Mouse (Mus musculus) CH12.LX (cell line): ENCODE data around the gene Hecw2. TPM values are rescaled to one million over a fixed set of nuclear protein-coding genes. Genes with fewer than 3 reads are reported as not detected.

ENCODE experiments used
- DNase-seq: peaks from one replicate; pipeline ENCODE4 v3.0.0-alpha.2; 2013; ENCODE audit errors: extremely low read depth
- H3K27ac ChIP-seq: 2 replicates; pipeline ENCODE4 v1.5.1; 2012; ENCODE audit warnings: low read depth, mild to moderate bottlenecking, control low read depth, moderate library complexity; ENCODE audit not compliant: insufficient read depth
- H3K27me3 ChIP-seq: replicated peaks from 2 replicates; pipeline ENCODE3; 2012; ENCODE audit warnings: inconsistent platforms
- H3K36me3 ChIP-seq, 2 experiments: replicated peaks in 1 of 2; 2 replicates each; pipeline versions ENCODE3 to v1.6.1; 2012; ENCODE audit warnings: inconsistent platforms in 1 of 2, low read length in 1 of 2, mild to moderate bottlenecking in 1 of 2, mixed read lengths in 1 of 2, moderate library complexity in 1 of 2; ENCODE audit not compliant: control insufficient read depth in 1 of 2, insufficient read depth in 1 of 2
- H3K4me1 ChIP-seq, 2 experiments: 2 replicates each; pipeline ENCODE4 v1.6.1; 2012; ENCODE audit warnings: inconsistent platforms in 1 of 2, moderate library complexity in 1 of 2; ENCODE audit not compliant: insufficient read depth in 2 of 2, control insufficient read depth in 1 of 2
- H3K4me2 ChIP-seq: 2 replicates; pipeline ENCODE4 v1.6.1; 2012; ENCODE audit warnings: low read depth, mild to moderate bottlenecking, control low read depth; ENCODE audit not compliant: poor library complexity, insufficient read depth, severe bottlenecking
- H3K4me3 ChIP-seq, 3 experiments: fragments of 150-350 bp in 1 of 3; sonication (generic) in 1 of 3; replicated peaks in 1 of 3; 2 replicates each; pipeline versions ENCODE3 to v1.5.1; 2011 to 2012; ENCODE audit warnings: low read depth in 2 of 3, low read length in 2 of 3, mild to moderate bottlenecking in 2 of 3, moderate library complexity in 2 of 3, control low read depth in 1 of 3, improper control_type of control experiment in 1 of 3, inconsistent platforms in 1 of 3, mixed read lengths in 1 of 3; ENCODE audit not compliant: poor library complexity in 1 of 3
- H3K79me2 ChIP-seq: replicated peaks from 2 replicates; pipeline ENCODE4 v1.6.1; 2012; ENCODE audit warnings: mild to moderate bottlenecking, moderate library complexity; ENCODE audit not compliant: control insufficient read depth, poor library complexity, insufficient read depth, severe bottlenecking; ENCODE audit errors: extremely low read depth
- H3K9ac ChIP-seq: 2 replicates; pipeline ENCODE4 v1.6.1; 2012; ENCODE audit warnings: low read depth, mild to moderate bottlenecking, control low read depth, moderate library complexity; ENCODE audit not compliant: insufficient read depth
- H3K9me3 ChIP-seq: replicated peaks from 2 replicates; pipeline ENCODE3; 2012; ENCODE audit warnings: low read length, inconsistent platforms, mixed read lengths
- BHLHE40 ChIP-seq: IDR thresholded peaks from 2 replicates; pipeline ENCODE4 v1.6.1; 2011; ENCODE audit warnings: mild to moderate bottlenecking, low read depth, low read length, improper control_type of control experiment
- CHD1 ChIP-seq: IDR thresholded peaks from 2 replicates; pipeline ENCODE4 v1.6.1; 2012; ENCODE audit warnings: low read depth, low read length, improper control_type of control experiment, inconsistent platforms
- CTCF ChIP-seq, 2 experiments: IDR thresholded peaks in 1 of 2; conservative IDR thresholded peaks in 1 of 2; 2 replicates each; pipeline ENCODE4 v1.5.1; 2011 to 2012; ENCODE audit warnings: low read depth in 2 of 2, low read length in 2 of 2, improper control_type of control experiment in 1 of 2, inconsistent platforms in 1 of 2, mild to moderate bottlenecking in 1 of 2, moderate library complexity in 1 of 2
- ELF1 ChIP-seq: IDR thresholded peaks from 2 replicates; pipeline ENCODE4 v1.6.1; 2014; ENCODE audit warnings: low read depth, mild to moderate bottlenecking, inconsistent platforms, low read length, improper control_type of control experiment
- EP300 ChIP-seq: IDR thresholded peaks from 2 replicates; pipeline ENCODE4 v1.6.1; 2011; ENCODE audit warnings: low read length, improper control_type of control experiment
- ETS1 ChIP-seq: conservative IDR thresholded peaks from 2 replicates; pipeline ENCODE4 v1.6.1; 2012; ENCODE audit warnings: low read depth, mild to moderate bottlenecking, inconsistent platforms, low read length, improper control_type of control experiment, moderate library complexity
- HCFC1 ChIP-seq: IDR thresholded peaks from 2 replicates; pipeline ENCODE4 v1.6.1; 2012; ENCODE audit warnings: low read depth, mild to moderate bottlenecking, inconsistent platforms, low read length, improper control_type of control experiment
- IRF4 ChIP-seq: IDR thresholded peaks from 2 replicates; pipeline ENCODE4 v1.6.1; 2014; ENCODE audit warnings: low read depth, mild to moderate bottlenecking, inconsistent platforms, low read length, improper control_type of control experiment
- JUND ChIP-seq: conservative IDR thresholded peaks from 2 replicates; pipeline ENCODE4 v1.6.1; 2011; ENCODE audit warnings: low read depth, low read length, improper control_type of control experiment
- MAX ChIP-seq: IDR thresholded peaks from 2 replicates; pipeline ENCODE4 v1.6.1; 2011; ENCODE audit warnings: low read length, improper control_type of control experiment
- MAZ ChIP-seq: IDR thresholded peaks from 2 replicates; pipeline ENCODE4 v1.6.1; 2012; ENCODE audit warnings: low read depth, mild to moderate bottlenecking, inconsistent platforms, low read length, improper control_type of control experiment, moderate library complexity
- MEF2A ChIP-seq: IDR thresholded peaks from 2 replicates; pipeline ENCODE4 v1.6.1; 2014; ENCODE audit warnings: low read depth, mild to moderate bottlenecking, inconsistent platforms, low read length, improper control_type of control experiment, borderline replicate concordance
- MXI1 ChIP-seq: IDR thresholded peaks from 2 replicates; pipeline ENCODE4 v1.6.1; 2011; ENCODE audit warnings: mild to moderate bottlenecking, low read depth, low read length, improper control_type of control experiment
- NELFE ChIP-seq: IDR thresholded peaks from 2 replicates; pipeline ENCODE4 v1.6.1; 2011; ENCODE audit warnings: low read depth, low read length, improper control_type of control experiment
- POLR2A ChIP-seq: IDR thresholded peaks from 2 replicates; pipeline ENCODE4 v1.6.1; 2011; ENCODE audit warnings: low read depth, mild to moderate bottlenecking, improper control_type of control experiment, low read length
- POLR2AphosphoS2 ChIP-seq: IDR thresholded peaks from 2 replicates; pipeline ENCODE4 v1.6.1; 2011; ENCODE audit warnings: low read depth, low read length, improper control_type of control experiment
- RAD21 ChIP-seq: IDR thresholded peaks from 2 replicates; pipeline ENCODE4 v1.6.1; 2011; ENCODE audit warnings: low read depth, mild to moderate bottlenecking, low read length, improper control_type of control experiment, moderate library complexity
- TBP ChIP-seq: conservative IDR thresholded peaks from 2 replicates; pipeline ENCODE4 v1.6.1; 2011; ENCODE audit warnings: low read depth, low read length, improper control_type of control experiment
- TCF12 ChIP-seq: IDR thresholded peaks from 2 replicates; pipeline ENCODE4 v1.6.1; 2014; ENCODE audit warnings: low read depth, mild to moderate bottlenecking, inconsistent platforms, low read length, improper control_type of control experiment
- ZNF384 ChIP-seq: IDR thresholded peaks from 2 replicates; pipeline ENCODE4 v1.6.1; 2012; ENCODE audit warnings: low read depth, low read length, improper control_type of control experiment, inconsistent platforms
- dilution Hi-C: fragments of 300-500 bp; cut with MboI; formaldehyde crosslinking; loops from 2 replicates; pipeline ENCODE4 v1.14.3; 2020; ENCODE audit warnings: low sequenced_read_pairs; ENCODE audit not compliant: extremely low pct_unique_long_range_greater_than_20kb, extremely low pct_ligation_motif_present
- in situ Hi-C: fragments of 300-500 bp; cut with MboI; formaldehyde crosslinking; loops from 3 replicates; pipeline ENCODE4 v1.14.3; 2019; ENCODE audit warnings: low sequenced_read_pairs, low pct_ligation_motif_present, low pct_unique_long_range_greater_than_20kb, mixed read lengths
- polyA plus RNA-seq: library from polyadenylated mRNA; unstranded; fragments of >175 nt; gene quantifications from 2 replicates; pipeline ENCODE4 v1.2.1, GENCODE M21; 2012; ENCODE audit warnings: low read depth; ENCODE audit not compliant: insufficient read length
- total RNA-seq, 2 experiments: library from RNA; depleted of rRNA; stranded (reverse); fragments of 300-350 nt in 1 of 2; fragments of >200 nt in 1 of 2; gene quantifications; 2 replicates each; pipeline ENCODE4 v1.2.3; 2012 to 2014

Hecw2 gene
- total and polyA plus RNA-seq, 3 experiments = 0.05 to 0.59 (median 0.14) TPM

DNA sequence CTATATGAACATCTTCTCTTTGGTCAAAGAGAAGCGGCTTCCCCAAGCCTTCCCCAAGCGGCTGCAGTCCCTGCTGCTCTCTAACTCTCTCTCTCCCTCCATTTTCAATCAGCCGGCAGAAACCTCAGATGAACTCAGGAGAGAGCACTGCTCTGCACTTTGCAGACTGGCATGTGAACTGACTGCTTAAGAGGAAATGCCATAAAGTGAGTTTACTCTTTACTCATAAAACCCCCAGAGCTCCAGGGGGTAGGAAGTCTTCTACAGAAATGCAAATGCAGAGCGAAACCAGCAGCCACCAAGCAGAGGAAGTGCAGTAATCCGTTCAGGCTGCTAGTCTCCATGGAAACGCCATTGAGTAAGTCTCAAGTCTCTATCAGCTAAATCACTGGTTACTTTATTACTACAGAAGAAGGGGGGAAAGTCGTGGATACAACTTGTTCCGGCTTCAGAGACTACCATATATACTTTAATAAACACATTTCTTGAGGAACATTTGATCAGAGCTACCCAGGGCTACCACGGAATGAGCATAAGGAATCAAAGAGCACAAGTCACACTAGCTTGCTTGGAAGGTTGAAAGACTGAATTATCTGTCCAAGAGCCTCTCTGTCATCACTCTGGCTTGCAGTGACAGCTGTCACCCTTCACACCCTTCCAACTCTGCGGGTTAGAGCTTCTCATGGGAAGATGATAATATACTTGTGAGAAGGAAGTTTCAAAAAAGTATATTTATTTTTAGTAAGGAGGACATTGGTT, 371.1 kb downstream of the Hecw2 start:
- peak overlapping the region; percentile 59; the same call in 1 of the 2 replicates for H3K27ac ChIP-seq
- H3K9ac ChIP-seq = peak overlapping the region; percentile 53
- in situ Hi-C loops = no loop called here
- H3K27me3 ChIP-seq = no peaks in the 10 kb centered on the region
- peaks cover 9 to 36% of the 10 kb centered on the region in 2 experiments; a peak in 3 of 4 replicates for H3K4me1 ChIP-seq
- no peaks in the 10 kb centered on the region for H3K36me3 ChIP-seq
- peak overlapping the region; percentile 25; the same call in 1 of the 2 replicates for H3K4me2 ChIP-seq
- no peaks in the 10 kb centered on the region for H3K79me2 ChIP-seq
- dilution Hi-C loops = no loop called here
- no peaks in the 10 kb centered on the region for H3K9me3 ChIP-seq
- H3K4me3 ChIP-seq = peak overlapping the region in 1 of 3 experiments; percentile 22
- DNase-seq = peak; percentile 94
- TF ChIP-seq MAX (no peak), ETS1 (peak; percentile 54), CTCF (conservative IDR thresholded peaks at IDR 0.05 in 1 of 2, IDR thresholded peaks at IDR 0.05 in 1 of 2; ENCODE audit: low read depth in 2 of 2, low read length in 2 of 2) (no peak), RAD21 (peak; percentile 6; the same call in 1 of the 2 replicates), HCFC1 (no peak), IRF4 (peak; percentile 65; the same call in 1 of the 2 replicates), MXI1 (no peak; the same call in 1 of the 2 replicates), POLR2AphosphoS2 (no peak), BHLHE40 (peak; percentile 71), CHD1 (no peak), ZNF384 (no peak), MEF2A (peak; percentile 34; the same call in 1 of the 2 replicates), NELFE (peak; percentile 51; the same call in 1 of the 2 replicates), POLR2A (peak; percentile 67), EP300 (peak; percentile 63), JUND (no peak), MAZ (0 out of 2 replicates have a peak, but pooled peaks have one; percentile 12), TCF12 (peak; percentile 45; the same call in 1 of the 2 replicates), TBP (peak; percentile 80), ELF1 (peak; percentile 74)

DNA sequence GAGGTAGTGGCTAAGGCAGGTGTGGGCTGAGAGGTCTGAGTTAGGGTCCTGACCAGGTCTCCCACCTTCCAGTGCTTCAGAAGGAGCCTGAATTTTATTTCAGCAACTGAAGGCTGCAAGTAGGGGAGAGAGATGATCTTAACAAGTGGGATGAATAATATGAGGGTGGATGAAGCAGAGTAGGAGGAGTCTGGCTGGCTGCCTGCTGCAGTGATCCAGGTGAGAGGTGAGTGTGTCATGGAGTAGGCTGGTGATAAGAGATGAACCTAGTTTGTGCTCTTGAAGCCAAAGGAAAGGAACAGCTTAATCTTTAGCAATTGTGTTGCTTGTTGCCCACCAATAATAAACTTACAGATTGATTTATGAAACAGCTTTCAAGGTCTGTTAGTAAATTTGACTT, 373.0 kb downstream of the Hecw2 start:
- no peak overlapping the region for H3K27ac ChIP-seq
- H3K4me1 ChIP-seq = peaks cover 14 to 47% of the 10 kb centered on the region in 2 experiments; a peak in 3 of 4 replicates
- TF ChIP-seq TCF12 = no peak
- TF ChIP-seq BHLHE40 = no peak
- TF ChIP-seq, all 38 proteins: peak for 0
- H3K4me2 ChIP-seq = no peak overlapping the region
- dilution Hi-C loops = no loop called here
- H3K9me3 ChIP-seq = no peaks in the 10 kb centered on the region
- in situ Hi-C loops = no loop called here
- H3K9ac ChIP-seq = no peak overlapping the region
- H3K27me3 ChIP-seq = no peaks in the 10 kb centered on the region
- no peaks in the 10 kb centered on the region for H3K79me2 ChIP-seq
- DNase-seq = no peak
- H3K4me3 ChIP-seq = no peak overlapping the region
- no peaks in the 10 kb centered on the region for H3K36me3 ChIP-seq
